Mouse (Mus musculus) ES-E14 (cell line): ENCODE results near the gene Klrb1c. TPM values are rescaled to one million over a fixed set of nuclear protein-coding genes. Genes with fewer than 3 reads are reported as not detected.

ENCODE experiments used
- DNase-seq: peaks from one replicate; pipeline ENCODE4 v3.0.0-alpha.2; 2013; ENCODE audit warnings: low read depth, low spot score
- H3K27ac ChIP-seq: 2 replicates; pipeline ENCODE4 v1.5.1; 2012; ENCODE audit warnings: low read depth, mild to moderate bottlenecking, low read length, moderate library complexity, mixed read lengths; ENCODE audit not compliant: poor library complexity, insufficient read depth, severe bottlenecking
- H3K36me3 ChIP-seq: 2 replicates; pipeline ENCODE4 v1.6.1; 2012; ENCODE audit warnings: mild to moderate bottlenecking, low read length, moderate library complexity, mixed read lengths; ENCODE audit not compliant: control insufficient read depth, poor library complexity, insufficient read depth, severe bottlenecking
- H3K4me1 ChIP-seq, 2 experiments: fragments of 150-350 bp in 1 of 2; sonication (generic) in 1 of 2; 2 replicates each; pipeline ENCODE4 v1.6.1; 2012; ENCODE audit warnings: low read length in 2 of 2, mild to moderate bottlenecking in 1 of 2, mixed read lengths in 1 of 2; ENCODE audit not compliant: control insufficient read depth in 2 of 2, insufficient read depth in 2 of 2, poor library complexity in 1 of 2
- H3K4me3 ChIP-seq, 2 experiments: fragments of 150-350 bp in 1 of 2; sonication (generic) in 1 of 2; 2 replicates each; pipeline ENCODE4 v1.5.1; 2012; ENCODE audit warnings: low read length in 2 of 2, low read depth in 1 of 2, mild to moderate bottlenecking in 1 of 2, mixed read lengths in 1 of 2; ENCODE audit not compliant: insufficient read depth in 1 of 2, poor library complexity in 1 of 2, severe bottlenecking in 1 of 2
- H3K9ac ChIP-seq: 2 replicates; pipeline ENCODE4 v1.6.1; 2012; ENCODE audit warnings: low read depth, mild to moderate bottlenecking, low read length, mixed read lengths; ENCODE audit not compliant: poor library complexity, insufficient read depth, severe bottlenecking
- H3K9me3 ChIP-seq: fragments of 150-350 bp; sonication (generic); 2 replicates; pipeline ENCODE4 v1.6.1; 2012; ENCODE audit warnings: low read depth, mild to moderate bottlenecking, low read length; ENCODE audit not compliant: control insufficient read depth, insufficient read depth
- CHD2 ChIP-seq: IDR thresholded peaks from 2 replicates; pipeline ENCODE4 v1.6.1; 2014; ENCODE audit warnings: mild to moderate bottlenecking, low read depth, low read length, inconsistent platforms
- HCFC1 ChIP-seq: IDR thresholded peaks from 2 replicates; pipeline ENCODE4 v1.6.1; 2012; ENCODE audit warnings: low read length, inconsistent platforms, borderline replicate concordance; ENCODE audit not compliant: insufficient read depth
- MAFK ChIP-seq: IDR thresholded peaks from 2 replicates; pipeline ENCODE4 v1.6.1; 2014; ENCODE audit warnings: mild to moderate bottlenecking, low read depth, low read length, inconsistent platforms; ENCODE audit not compliant: insufficient read depth
- ZC3H11A ChIP-seq: IDR thresholded peaks from 2 replicates; pipeline ENCODE4 v1.6.1; 2012; ENCODE audit warnings: low read depth, mild to moderate bottlenecking, inconsistent platforms, low read length, borderline replicate concordance
- ZNF384 ChIP-seq: IDR thresholded peaks from 2 replicates; pipeline ENCODE4 v1.6.1; 2012; ENCODE audit warnings: low read depth, low read length, inconsistent platforms
- in situ Hi-C, 2 experiments: fragments of 600-800 bp; cut with MboI; formaldehyde crosslinking; loops; one replicate each; pipeline ENCODE4 v1.15.1; 2025; ENCODE audit warnings: low sequenced_read_pairs in 2 of 2, inconsistent platforms in 1 of 2; ENCODE audit not compliant: unreplicated experiment in 2 of 2
- total RNA-seq: library from RNA; depleted of rRNA; stranded (reverse); fragments of 300-350 nt; gene quantifications from 2 replicates; pipeline ENCODE4 v1.2.3, GENCODE M21; 2012; rRNA removed

The Klrb1c gene
- total RNA-seq, 1 experiment, result 0.13 TPM

GRCm38 (mm10) chr6:128732032-128732431 lies 57.0 kb downstream of the Klrb1c start:
- Histone ChIP-seq H3K9me3 (peaks cover 2% of the 10 kb centered on the region; the same call in 1 of the 2 replicates), H3K4me1 (no peaks in the 10 kb centered on the region), H3K36me3 (no peaks in the 10 kb centered on the region; the same call in 1 of the 2 replicates), H3K4me3 (no peak overlapping the region), H3K27ac (no peak overlapping the region), H3K9ac (no peak overlapping the region)
- TF ChIP-seq HCFC1, result no peak
- TF ChIP-seq CHD2, result no peak
- no peak for TF ChIP-seq MAFK
- TF ChIP-seq ZC3H11A, result no peak
- TF ChIP-seq ZNF384, result no peak
- in situ Hi-C loops, result no loop called here
- no peak for DNase-seq

Other genes with a start within 250 kb of the Klrb1c start
- not detected in 2 replicates for gene A2ml1, start 207.6 kb downstream of the Klrb1c start, total RNA-seq
- not detected in 2 replicates for gene Klrb1a, start 165.7 kb downstream of the Klrb1c start, total RNA-seq
- not detected in 2 replicates for gene Clec2h, start 126.8 kb downstream of the Klrb1c start, total RNA-seq
- not detected in 2 replicates for gene Klrb1, start 66.2 kb downstream of the Klrb1c start, total RNA-seq
- not detected in 2 replicates for gene Gm44511, start 37.1 kb upstream of the Klrb1c start, total RNA-seq
- gene Klrb1b, start 37.1 kb upstream of the Klrb1c start, total RNA-seq, result not detected in 2 replicates
- gene Clec2i, start 98.4 kb upstream of the Klrb1c start, total RNA-seq, result 0.16 and 0.18 TPM in 2 replicates
- not detected in 2 replicates for gene BC035044, start 101.9 kb upstream of the Klrb1c start, total RNA-seq
- gene Clec2g, start 145.2 kb upstream of the Klrb1c start, total RNA-seq, result 0.22 TPM in 1 of 2 replicates, not detected in the other